Mouse (Mus musculus) hindbrain, embryonic 13.5 days (tissue): ENCODE results near the gene Sh3rf1. TPM values are rescaled to one million over a fixed set of nuclear protein-coding genes. Genes with fewer than 3 reads are reported as not detected.
A peak's percentile ranks its signal among the peaks of the same experiment; 100 is the strongest.

Source experiments
- ATAC-seq: fragments of 200-750 bp; cut with Nextera tagmentation; 2 replicates; pipeline ENCODE4 v1.8.0; 2017; ENCODE audit warnings: moderate TSS enrichment; ENCODE audit not compliant: low FRiP score
- H3K27ac ChIP-seq: fragments of 300-500 bp; sonication (generic); 2 replicates; pipeline ENCODE4 v1.5.1; 2015; ENCODE audit warnings: inconsistent platforms, mild to moderate bottlenecking, moderate library complexity
- H3K27me3 ChIP-seq: fragments of 300-500 bp; sonication (generic); 2 replicates; pipeline ENCODE4 v1.6.1; 2015; ENCODE audit warnings: mild to moderate bottlenecking, inconsistent platforms
- H3K36me3 ChIP-seq: fragments of 300-500 bp; sonication (generic); 2 replicates; pipeline ENCODE4 v1.6.1; 2015; ENCODE audit warnings: mild to moderate bottlenecking, inconsistent platforms
- H3K4me1 ChIP-seq: fragments of 300-500 bp; sonication (generic); replicated peaks from 2 replicates; pipeline ENCODE4 v1.6.1; 2015; ENCODE audit warnings: inconsistent platforms
- H3K4me2 ChIP-seq: fragments of 300-500 bp; sonication (generic); 2 replicates; pipeline ENCODE4 v1.6.1; 2015; ENCODE audit warnings: inconsistent platforms, mild to moderate bottlenecking, moderate library complexity
- H3K4me3 ChIP-seq: fragments of 300-500 bp; sonication (generic); 2 replicates; pipeline ENCODE4 v1.5.1; 2015; ENCODE audit warnings: mild to moderate bottlenecking, inconsistent platforms
- H3K9ac ChIP-seq: fragments of 300-500 bp; sonication (generic); 2 replicates; pipeline ENCODE4 v1.6.1; 2015; ENCODE audit warnings: mild to moderate bottlenecking, inconsistent platforms
- H3K9me3 ChIP-seq: fragments of 300-500 bp; sonication (generic); 2 replicates; pipeline ENCODE4 v1.6.1; 2016; ENCODE audit warnings: inconsistent platforms
- WGBS: fragments of 180-500 bp; shearing (Covaris S2); methylation state at CpG from one replicate; pipeline ENCODE4 v1.1.7; 2015; 5-methylcytosine and 5-hydroxymethylcytosine counted together
- polyA plus RNA-seq: library from polyadenylated mRNA; unstranded; fragments of >200 nt; fragmentation: Nextera tagmentation; extraction: Ambion mirVana; gene quantifications from 2 replicates; pipeline ENCODE4 v1.2.1, GENCODE M21; 2015

The Sh3rf1 gene
- polyA plus RNA-seq, 1 experiment from 2014 or later = 30.5 TPM

- H3K4me3 ChIP-seq = no peak overlapping the region
- 34% methylated on average over 10 of the region's 10 CpGs for WGBS
- peaks cover 43% of the 10 kb centered on the region for H3K4me1 ChIP-seq
- ATAC-seq = no peak
- H3K4me2 ChIP-seq = no peak overlapping the region
- H3K27ac ChIP-seq = no peak overlapping the region
- H3K9me3 ChIP-seq = no peaks in the 10 kb centered on the region
- H3K27me3 ChIP-seq = no peaks in the 10 kb centered on the region
- H3K9ac ChIP-seq = no peak overlapping the region
- H3K36me3 ChIP-seq = no peaks in the 10 kb centered on the region; the same call in 1 of the 2 replicates
Observed at GRCm38 (mm10) chr8:61282303-61283168, 58.9 kb downstream of the Sh3rf1 start.

DNA sequence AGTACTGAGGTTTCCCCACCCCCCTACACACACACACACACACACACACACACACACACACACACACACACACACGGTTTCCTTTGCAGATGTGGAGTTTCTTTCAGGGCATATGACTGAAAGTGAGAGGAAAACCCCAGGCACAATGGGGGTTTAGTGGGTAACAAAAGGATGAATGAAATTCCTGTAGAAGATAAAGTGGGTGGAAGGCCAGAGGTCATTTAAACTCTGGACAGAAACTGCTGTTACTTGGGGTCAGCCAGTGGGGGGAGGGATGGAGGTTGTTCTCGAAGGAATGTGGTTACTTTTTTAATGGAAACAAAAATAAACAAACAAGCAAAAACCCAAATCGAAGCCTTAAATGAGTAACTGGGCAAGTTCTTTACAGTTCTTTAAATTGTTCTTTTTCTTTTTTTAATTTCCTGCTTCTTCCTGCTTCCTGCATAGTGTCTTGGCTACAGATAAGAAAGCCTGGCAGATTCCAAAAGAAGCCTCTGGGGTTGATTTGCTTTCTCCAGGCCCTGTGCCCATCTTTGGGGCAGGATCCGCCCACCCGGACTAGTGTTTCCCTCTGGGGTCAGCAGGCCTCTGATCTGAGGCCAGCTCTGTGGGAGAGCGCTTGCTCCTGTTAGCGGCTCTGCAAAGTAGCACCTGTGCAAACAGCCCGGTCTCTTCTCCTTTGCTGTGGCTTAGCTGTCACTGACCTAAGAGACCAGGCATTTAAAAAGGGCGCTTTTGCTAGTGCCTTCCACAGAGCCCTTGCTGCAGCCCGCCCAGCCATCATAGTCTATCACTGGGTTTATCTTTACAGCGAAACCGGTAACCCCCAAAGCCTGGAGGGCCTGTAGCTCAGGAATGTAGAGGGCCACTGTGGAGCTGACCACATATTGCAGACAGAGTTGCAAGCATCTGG lies 59.8 kb downstream of the Sh3rf1 start:
- Histone ChIP-seq H3K4me2 (no peak overlapping the region), H3K9me3 (no peaks in the 10 kb centered on the region), H3K36me3 (no peaks in the 10 kb centered on the region; the same call in 1 of the 2 replicates), H3K27me3 (no peaks in the 10 kb centered on the region), H3K4me3 (no peak overlapping the region), H3K9ac (no peak overlapping the region), H3K4me1 (peaks cover 42% of the 10 kb centered on the region), H3K27ac (peak overlapping the region; percentile 10; the same call in 1 of the 2 replicates)
- no peak for ATAC-seq
- WGBS = 10% methylated on average over 12 of the region's 12 CpGs

- no peak for ATAC-seq
- Histone ChIP-seq H3K4me1 (peaks cover 50% of the 10 kb centered on the region), H3K4me2 (no peak overlapping the region), H3K4me3 (no peak overlapping the region), H3K9ac (no peak overlapping the region), H3K27ac (no peak overlapping the region), H3K9me3 (no peaks in the 10 kb centered on the region), H3K27me3 (no peaks in the 10 kb centered on the region), H3K36me3 (no peaks in the 10 kb centered on the region)
- 79% methylated on average over 7 of the region's 7 CpGs for WGBS
Observed at GRCm38 (mm10) chr8:61285896-61286295, 62.2 kb downstream of the Sh3rf1 start.

- H3K4me1 ChIP-seq = peaks cover 49% of the 10 kb centered on the region
- H3K9ac ChIP-seq = no peak overlapping the region
- no peak overlapping the region for H3K4me3 ChIP-seq
- H3K4me2 ChIP-seq = no peak overlapping the region
- ATAC-seq = no peak
- H3K27me3 ChIP-seq = no peaks in the 10 kb centered on the region
- H3K27ac ChIP-seq = no peak overlapping the region
- WGBS = 80% methylated on average over 7 of the region's 7 CpGs
- H3K36me3 ChIP-seq = no peaks in the 10 kb centered on the region
- H3K9me3 ChIP-seq = no peaks in the 10 kb centered on the region
Observed at GRCm38 (mm10) chr8:61286394-61286793, 62.7 kb downstream of the Sh3rf1 start.

DNA sequence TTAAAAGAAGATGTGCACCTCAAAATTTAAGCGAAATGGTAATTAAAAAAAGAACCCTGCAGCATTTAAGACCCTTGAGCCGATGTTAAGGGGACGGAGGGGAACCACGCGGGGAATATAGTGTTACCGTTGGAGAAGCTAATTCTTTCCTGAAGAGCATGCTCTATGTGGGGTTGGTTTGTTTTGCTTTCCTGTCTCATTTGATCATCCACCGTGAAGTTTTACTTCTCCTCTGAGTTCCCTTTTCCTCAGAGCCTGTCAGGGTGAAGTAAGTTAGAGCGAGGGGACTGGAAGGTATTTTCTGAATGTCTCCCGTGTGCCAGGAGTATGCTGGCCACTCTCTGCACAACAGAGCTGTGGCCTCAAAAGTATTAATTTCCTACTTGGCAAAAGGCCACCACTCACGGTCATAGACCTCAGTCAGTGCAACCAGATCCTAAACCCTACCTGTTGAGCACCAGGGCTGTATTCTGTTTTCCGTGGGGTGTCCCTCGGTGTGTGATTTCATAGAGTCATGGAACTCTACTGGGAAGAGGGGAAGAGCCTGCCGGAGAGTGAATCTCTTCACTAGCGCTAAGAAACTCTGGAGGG lies 63.2 kb downstream of the Sh3rf1 start:
- ATAC-seq = no peak
- H3K27me3 ChIP-seq = no peaks in the 10 kb centered on the region
- no peak overlapping the region for H3K4me3 ChIP-seq
- no peak overlapping the region for H3K27ac ChIP-seq
- H3K36me3 ChIP-seq = no peaks in the 10 kb centered on the region
- H3K4me1 ChIP-seq = peaks cover 44% of the 10 kb centered on the region
- H3K4me2 ChIP-seq = no peak overlapping the region
- H3K9ac ChIP-seq = no peak overlapping the region
- H3K9me3 ChIP-seq = no peaks in the 10 kb centered on the region
- WGBS = 83% methylated on average over 14 of the region's 14 CpGs

DNA sequence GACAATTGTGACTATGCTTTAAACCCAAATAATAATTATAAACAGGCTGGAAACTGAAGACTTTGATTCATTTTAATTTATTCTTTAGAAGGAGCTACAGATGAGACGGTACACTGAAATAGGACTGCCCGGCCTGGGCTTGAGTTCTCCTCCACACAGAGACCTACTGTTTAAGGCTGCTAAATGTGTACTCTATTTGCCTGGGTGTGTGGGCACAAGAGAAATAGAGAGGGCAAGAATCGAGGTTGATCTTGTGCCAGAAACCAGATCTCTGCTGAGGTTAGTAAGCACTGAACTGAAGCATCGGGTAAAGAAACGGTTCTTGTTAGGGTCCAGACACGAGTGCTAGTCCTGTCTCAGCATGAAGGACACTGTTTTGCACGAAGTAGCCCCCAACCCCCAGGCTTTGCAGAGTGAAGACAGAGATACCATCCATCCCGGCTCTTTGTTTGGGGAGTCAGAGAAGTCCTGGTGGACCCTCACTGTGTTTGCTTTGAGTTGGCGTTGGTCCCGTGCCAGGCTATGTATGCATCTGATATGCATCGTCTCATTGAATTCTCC lies 64.4 kb downstream of the Sh3rf1 start:
- Histone ChIP-seq H3K9ac (no peak overlapping the region), H3K27me3 (no peaks in the 10 kb centered on the region), H3K9me3 (no peaks in the 10 kb centered on the region), H3K4me1 (peaks cover 32% of the 10 kb centered on the region), H3K27ac (peak overlapping the region; percentile 61), H3K4me2 (no peak overlapping the region), H3K36me3 (no peaks in the 10 kb centered on the region), H3K4me3 (no peak overlapping the region)
- 51% methylated on average over 11 of the region's 11 CpGs for WGBS
- ATAC-seq = peak; percentile 29; the same call in 1 of the 2 replicates

GRCm38 (mm10) chr8:61288676-61289075 lies 65.0 kb downstream of the Sh3rf1 start:
- no peaks in the 10 kb centered on the region for H3K27me3 ChIP-seq
- H3K4me2 ChIP-seq = no peak overlapping the region
- no peaks in the 10 kb centered on the region for H3K36me3 ChIP-seq
- no peaks in the 10 kb centered on the region for H3K9me3 ChIP-seq
- 55% methylated on average over 7 of the region's 7 CpGs for WGBS
- H3K27ac ChIP-seq = peak overlapping the region; percentile 61
- no peak for ATAC-seq
- H3K9ac ChIP-seq = no peak overlapping the region
- H3K4me3 ChIP-seq = no peak overlapping the region
- H3K4me1 ChIP-seq = peaks cover 27% of the 10 kb centered on the region

DNA sequence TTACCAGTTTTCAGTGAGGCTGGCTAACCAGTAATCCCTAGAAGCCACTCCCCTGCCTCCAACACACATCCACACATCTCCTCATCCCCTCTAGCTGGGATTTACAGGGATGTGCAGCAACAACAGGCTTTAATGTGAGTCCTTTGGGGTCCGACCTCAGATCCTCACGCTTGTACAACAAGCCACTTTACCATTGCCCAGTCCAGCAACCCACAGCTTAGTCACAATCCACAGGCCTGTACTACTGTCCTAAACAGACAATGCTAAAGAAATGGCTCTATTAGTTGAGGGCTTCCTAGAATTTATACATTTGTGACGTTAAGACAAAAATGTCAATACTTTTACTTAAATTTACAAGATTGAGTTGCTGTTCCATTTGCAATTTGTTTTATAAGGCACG lies 71.4 kb downstream of the Sh3rf1 start:
- H3K4me1 ChIP-seq = peaks cover 22% of the 10 kb centered on the region
- ATAC-seq = no peak
- peak overlapping the region; percentile 36; the same call in 1 of the 2 replicates for H3K4me2 ChIP-seq
- H3K27me3 ChIP-seq = no peaks in the 10 kb centered on the region
- H3K36me3 ChIP-seq = no peaks in the 10 kb centered on the region
- no peaks in the 10 kb centered on the region for H3K9me3 ChIP-seq
- H3K9ac ChIP-seq = 0 out of 2 replicates have a peak overlapping the region, but pooled peaks have one; percentile 43
- no peak overlapping the region for H3K4me3 ChIP-seq
- H3K27ac ChIP-seq = peak overlapping the region; percentile 58; the same call in 1 of the 2 replicates
- WGBS = 49% methylated on average over 4 of the region's 4 CpGs

GRCm38 (mm10) chr8:61295441-61295840 lies 71.8 kb downstream of the Sh3rf1 start:
- ATAC-seq = peak; percentile 89
- H3K36me3 ChIP-seq = no peaks in the 10 kb centered on the region
- H3K4me2 ChIP-seq = peak overlapping the region; percentile 36
- 0 out of 2 replicates have a peak overlapping the region, but pooled peaks have one; percentile 43 for H3K9ac ChIP-seq
- no peak overlapping the region; the same call in 1 of the 2 replicates for H3K4me3 ChIP-seq
- no peaks in the 10 kb centered on the region for H3K27me3 ChIP-seq
- H3K27ac ChIP-seq = peak overlapping the region; percentile 58
- no peaks in the 10 kb centered on the region for H3K9me3 ChIP-seq
- peaks cover 22% of the 10 kb centered on the region for H3K4me1 ChIP-seq
- WGBS = 20% methylated on average over 12 of the region's 12 CpGs

DNA sequence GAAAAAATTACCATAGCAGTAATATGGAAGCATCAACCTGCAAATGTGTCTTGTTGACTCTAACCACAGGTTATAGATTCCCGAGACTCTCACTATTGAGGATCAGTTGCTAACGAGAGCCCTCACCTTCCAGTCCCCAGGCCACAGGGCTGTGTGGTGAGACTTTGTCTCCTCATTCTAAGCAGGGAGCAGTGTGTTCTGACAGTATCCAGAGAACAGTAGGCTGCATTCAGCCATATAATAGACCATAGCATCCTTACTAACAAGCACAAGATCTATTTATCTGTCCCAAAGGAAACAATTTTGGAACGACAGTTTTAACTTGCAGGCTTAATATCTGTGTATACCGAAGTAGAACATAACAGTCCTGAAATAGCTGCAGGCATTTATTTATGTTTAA lies 75.2 kb downstream of the Sh3rf1 start:
- H3K27me3 ChIP-seq = no peaks in the 10 kb centered on the region
- H3K4me2 ChIP-seq = no peak overlapping the region
- no peak overlapping the region for H3K9ac ChIP-seq
- 55% methylated on average over 4 of the region's 4 CpGs for WGBS
- H3K9me3 ChIP-seq = no peaks in the 10 kb centered on the region
- H3K27ac ChIP-seq = no peak overlapping the region
- H3K4me3 ChIP-seq = no peak overlapping the region
- no peaks in the 10 kb centered on the region for H3K36me3 ChIP-seq
- H3K4me1 ChIP-seq = peaks cover 39% of the 10 kb centered on the region
- ATAC-seq = no peak

GRCm38 (mm10) chr8:61301298-61302028 lies 77.8 kb downstream of the Sh3rf1 start:
- Histone ChIP-seq H3K4me3 (no peak overlapping the region), H3K9me3 (no peaks in the 10 kb centered on the region), H3K4me1 (peaks cover 28% of the 10 kb centered on the region), H3K27ac (peak overlapping the region; percentile 67; the same call in 1 of the 2 replicates), H3K27me3 (no peaks in the 10 kb centered on the region), H3K9ac (no peak overlapping the region), H3K36me3 (no peaks in the 10 kb centered on the region), H3K4me2 (no peak overlapping the region)
- 44% methylated on average over 18 of the region's 18 CpGs for WGBS
- no peak for ATAC-seq
